Comparison of ENCODE assay signal across 8 mouse cellular contexts in the genomic region with DNA sequence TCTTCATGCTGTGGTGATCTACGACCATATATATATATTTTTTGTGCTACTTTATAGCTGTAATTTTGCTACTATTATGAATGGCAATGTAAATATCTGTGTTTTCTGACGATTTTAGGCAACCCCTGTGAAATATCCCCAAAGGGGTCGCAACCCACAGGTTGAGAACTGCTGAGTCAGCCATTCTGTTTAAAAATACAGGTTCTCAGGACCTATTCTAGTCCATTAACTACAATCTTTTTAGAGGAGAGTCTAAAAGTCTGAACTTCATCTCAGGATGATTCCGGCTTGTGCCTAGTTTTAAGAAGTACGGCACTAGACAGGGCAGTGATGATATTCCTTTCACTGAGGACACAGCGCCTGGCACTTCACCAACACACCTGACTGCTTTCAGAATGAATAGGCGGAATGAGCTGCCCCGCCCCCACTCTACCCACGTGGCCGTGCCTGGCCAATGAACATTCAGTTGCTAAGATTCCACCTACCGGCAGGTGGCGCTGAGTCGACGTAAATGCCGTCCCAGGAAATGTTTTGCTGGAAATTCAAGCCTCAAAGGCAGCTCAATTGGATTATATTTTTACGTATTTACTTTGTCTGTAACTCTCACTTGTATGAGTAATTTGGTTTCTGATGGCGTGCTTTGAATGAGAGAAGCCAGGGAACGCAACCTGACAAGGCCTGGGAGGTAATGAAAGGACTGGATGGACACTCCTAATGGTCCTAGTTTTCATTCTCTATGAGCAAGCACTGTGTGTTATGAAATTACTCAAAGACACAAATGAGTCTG. TPM values are rescaled to one million over a fixed set of nuclear protein-coding genes. Genes with fewer than 3 reads are reported as not detected.
DNase-seq lines count a peak whose midpoint lies in the region.

No protein-coding gene starts in this region.

- H3K36me3 ChIP-seq in megakaryocyte, embryonic 14.5 days (replicated peaks; ENCODE audit: low read length) = no peaks in the 10 kb centered on the region

- H3K9me3 ChIP-seq in megakaryocyte, embryonic 14.5 days = no peaks in the 10 kb centered on the region

- peak overlapping the region; percentile 91 for H3K4me3 ChIP-seq in megakaryocyte, embryonic 14.5 days (replicated peaks)

- peak; percentile 91 to 97 for DNase-seq in adrenal gland, adult (ENCODE audit: inconsistent age in 2 of 2, low spot score in 1 of 2)
- peak; percentile 97 for DNase-seq in embryo, embryonic 10 days (ENCODE audit: low spot score)
- peak; percentile 94 for DNase-seq in gastrocnemius, postnatal 10 days
- peak; percentile 99 for DNase-seq in induced T-regulatory cell, adult 2 months (ENCODE audit: low read depth)
- peak; percentile 74 to 91 for DNase-seq in left cerebral cortex, adult 9 months (ENCODE audit: low spot score in 2 of 2)
- DNase-seq in right cerebral cortex, adult 2 months (ENCODE audit: low spot score in 2 of 2) = peak; percentile 92 to 94
- peak; percentile 86 for DNase-seq in urinary bladder, postnatal 10 days (ENCODE audit: low spot score)

- no peaks in the 10 kb centered on the region for H3K27me3 ChIP-seq in megakaryocyte, embryonic 14.5 days (replicated peaks)

- H3K4me1 ChIP-seq in megakaryocyte, embryonic 14.5 days = peaks cover 53% of the 10 kb centered on the region

RNA-seq across cellular contexts. Expression of gene Ak3, which starts 16.0 kb away (rescaled TPM):
- total RNA-seq in gastrocnemius, postnatal 10 days (2021) = 10 to 100 TPM; 60.1 to 61.7 TPM
- 5.4 and 8.1 TPM in 2 replicates for polyA plus RNA-seq in megakaryocyte, embryonic 14.5 days (2012; ENCODE audit: insufficient read depth, low replicate concordance)

RNA-seq across cellular contexts. Expression of gene Rcl1, which starts 37.4 kb away (rescaled TPM):
- total RNA-seq in gastrocnemius, postnatal 10 days (2021) = 10 to 100 TPM; 12.3 to 12.4 TPM
- 15.5 and 37.9 TPM in 2 replicates for polyA plus RNA-seq in megakaryocyte, embryonic 14.5 days (2012; ENCODE audit: insufficient read depth, low replicate concordance)

Comparison
In these comparisons a context has a peak if more than half of its experiments do, and no peak if none do; other contexts are left out.
1. Peak in every context shown above with its lines: DNase-seq and H3K4me3 ChIP-seq.